Mouse (Mus musculus): Measurements from ENCODE around the gene Nacad.

The Nacad gene

DNA sequence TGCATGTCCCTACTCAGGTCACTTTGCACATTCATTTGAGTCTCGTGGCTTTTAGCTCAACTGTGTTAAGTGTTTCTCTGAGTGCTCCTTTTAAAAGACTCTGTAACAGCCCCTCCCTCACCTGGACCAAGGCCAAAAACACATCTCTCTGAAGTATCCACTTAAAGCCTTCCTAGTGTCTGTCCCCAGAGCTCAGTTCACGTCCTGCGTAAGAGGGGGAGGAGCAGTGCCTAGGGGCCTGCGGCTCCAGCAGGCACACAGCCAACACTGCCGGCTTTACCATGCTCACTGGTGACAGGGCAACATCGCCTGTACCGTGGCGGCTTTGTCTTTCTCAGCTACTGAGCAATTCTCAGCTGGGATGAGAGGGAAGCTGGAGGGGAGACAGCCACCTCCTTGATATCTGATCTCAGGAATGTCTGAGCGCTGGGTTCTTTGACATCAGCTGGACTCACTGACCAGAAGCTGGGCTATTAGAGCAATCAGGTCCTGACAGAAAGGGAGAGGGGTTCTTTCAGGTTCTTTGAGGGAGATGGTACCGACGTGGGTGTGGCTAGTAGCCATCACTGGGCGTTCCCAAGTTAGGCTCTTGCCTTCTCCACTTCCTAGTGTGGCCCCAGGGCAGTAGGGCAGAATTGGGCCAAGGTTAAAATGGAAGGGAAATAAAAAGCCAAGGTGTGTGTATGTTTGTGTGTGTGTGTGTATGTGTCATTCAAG lies 1.8 kb downstream of the Nacad start:
- DNase-seq (ENCODE audit: low spot score) = peak; percentile 49

DNA sequence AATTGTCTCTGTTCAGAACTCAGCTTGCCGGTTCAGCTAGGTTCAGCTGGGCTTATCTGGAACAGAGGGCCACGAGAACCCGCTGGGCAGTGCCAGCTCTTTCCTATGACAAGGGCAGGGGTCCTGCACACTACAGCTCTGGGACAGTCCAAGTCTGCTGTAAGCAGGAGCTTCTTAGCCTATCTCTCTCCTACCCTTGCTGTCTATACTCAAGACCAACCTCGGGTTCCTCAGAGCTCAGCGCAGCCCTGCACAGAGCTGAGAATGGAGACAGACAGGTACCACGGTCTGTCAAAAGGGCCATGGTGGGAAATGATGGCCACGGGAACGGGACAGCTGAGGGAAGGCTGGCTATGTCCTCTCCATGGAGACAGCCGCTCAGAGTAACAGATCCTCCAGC lies 2.6 kb downstream of the Nacad start:
- no peak for DNase-seq (ENCODE audit: low spot score)

DNA sequence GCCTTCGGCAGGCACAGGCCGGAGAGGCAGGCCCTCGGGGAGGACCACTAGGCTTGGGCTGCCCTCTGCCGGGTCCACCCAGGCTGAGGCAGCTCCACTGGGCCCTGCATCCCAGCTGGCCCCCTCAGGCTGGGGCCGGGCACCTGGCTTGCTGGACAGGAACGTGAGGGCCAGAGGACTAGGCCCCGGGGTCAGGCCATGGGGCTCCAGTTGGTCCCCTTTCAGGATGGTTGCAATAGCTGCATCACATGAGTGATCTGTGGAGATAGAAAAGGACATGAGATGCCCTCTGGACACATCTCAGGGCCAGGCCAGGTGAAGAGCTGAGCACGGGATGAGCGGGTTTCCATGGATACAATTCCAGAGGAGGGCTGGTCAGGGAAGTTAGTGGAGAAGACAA lies 3.2 kb downstream of the Nacad start:
- no peak for DNase-seq (ENCODE audit: low spot score)

DNA sequence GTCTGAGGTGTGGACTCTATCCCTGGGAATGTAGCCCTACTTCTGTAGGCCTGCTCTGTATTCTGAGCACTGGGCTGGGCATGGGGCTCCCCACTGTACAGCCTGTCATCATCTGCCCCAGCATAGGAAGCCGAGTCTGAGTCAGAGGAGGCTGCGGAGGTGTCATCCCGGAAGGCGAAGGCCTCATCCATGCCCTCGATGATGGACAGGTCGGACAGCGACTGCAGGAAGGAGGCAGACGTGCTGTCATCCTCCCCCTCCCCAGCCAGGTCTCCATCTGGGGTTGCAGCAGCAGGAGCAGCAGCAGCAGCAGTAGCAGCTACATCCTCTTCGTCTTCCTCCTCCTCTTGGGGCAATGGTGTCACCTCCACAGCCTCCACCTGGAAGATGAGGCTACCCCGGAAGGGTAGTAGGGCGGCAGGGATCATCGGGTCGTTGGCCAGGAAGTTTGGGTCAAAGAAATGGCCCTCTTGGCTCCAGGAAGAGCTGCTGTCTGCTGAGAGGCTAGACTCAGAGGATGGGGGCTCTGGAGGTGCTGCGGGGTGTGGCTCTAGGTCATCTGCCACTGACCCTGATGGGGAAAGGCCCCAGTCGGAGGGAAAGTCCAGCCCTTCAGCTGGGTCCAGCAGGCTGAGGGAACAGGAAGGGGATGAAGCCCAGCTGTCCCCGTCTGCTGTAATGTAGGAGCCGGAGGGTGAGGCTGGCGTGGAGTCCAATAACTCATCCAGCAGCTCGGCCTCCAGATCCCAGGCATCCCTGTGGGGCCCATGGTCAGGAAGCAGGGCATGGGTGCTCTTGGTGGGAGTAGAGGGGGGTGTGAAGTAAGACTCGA lies 4.0 kb downstream of the Nacad start:
- no peak for DNase-seq (ENCODE audit: low spot score)

DNA sequence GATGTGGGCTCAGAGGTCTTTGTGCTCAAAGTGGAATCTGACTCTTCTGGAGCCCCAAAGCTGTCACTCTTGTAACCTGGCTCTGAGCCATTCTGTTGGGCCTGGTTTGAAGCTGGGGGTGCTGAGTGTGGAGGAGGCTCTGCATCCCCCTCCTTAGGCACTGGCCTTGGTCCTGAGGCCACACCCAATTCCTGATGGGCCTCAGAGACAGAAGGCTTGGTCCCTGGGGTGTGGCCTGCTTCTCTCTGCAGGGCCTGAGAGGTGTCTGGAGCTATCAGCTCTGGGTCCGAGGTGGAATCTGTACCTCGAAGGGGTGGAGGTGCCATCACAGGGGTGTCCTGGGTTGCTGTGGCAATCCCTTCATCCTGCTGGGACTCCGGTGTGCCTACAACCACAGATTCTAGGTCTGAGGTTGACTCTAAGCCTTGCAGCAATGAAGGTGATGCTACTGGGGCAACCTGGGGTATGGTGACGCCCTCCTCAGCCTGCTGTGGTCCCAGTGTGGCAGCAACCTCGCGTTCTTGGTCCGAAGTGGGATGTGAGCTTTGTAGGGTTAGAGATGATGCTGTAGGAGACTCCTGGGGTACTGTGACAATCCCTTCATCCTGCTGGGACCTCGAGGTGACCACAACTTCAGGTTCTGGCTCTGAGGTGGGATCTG lies 5.4 kb downstream of the Nacad start:
- no peak for DNase-seq (ENCODE audit: low spot score)

DNA sequence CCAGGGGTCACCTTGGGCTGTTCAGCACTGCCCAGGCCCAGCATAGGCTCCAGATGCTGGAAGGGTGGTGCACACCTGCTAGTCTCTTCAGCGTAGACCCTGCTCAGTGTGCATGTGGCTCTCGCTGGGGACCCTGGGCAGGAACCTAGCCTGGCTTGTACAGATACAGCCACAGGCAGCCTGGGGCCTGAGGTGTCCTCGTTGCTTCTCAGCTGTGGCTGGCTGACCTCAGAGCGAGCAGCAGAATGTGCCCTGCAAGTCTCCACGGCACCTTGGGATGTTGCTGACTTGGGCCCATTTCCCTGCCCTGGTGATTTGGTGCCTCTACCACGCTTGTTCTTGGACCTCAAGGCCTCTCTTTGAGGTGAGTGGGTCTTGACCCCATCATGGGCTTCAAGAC lies 6.0 kb downstream of the Nacad start:
- no peak for DNase-seq (ENCODE audit: low spot score)

DNA sequence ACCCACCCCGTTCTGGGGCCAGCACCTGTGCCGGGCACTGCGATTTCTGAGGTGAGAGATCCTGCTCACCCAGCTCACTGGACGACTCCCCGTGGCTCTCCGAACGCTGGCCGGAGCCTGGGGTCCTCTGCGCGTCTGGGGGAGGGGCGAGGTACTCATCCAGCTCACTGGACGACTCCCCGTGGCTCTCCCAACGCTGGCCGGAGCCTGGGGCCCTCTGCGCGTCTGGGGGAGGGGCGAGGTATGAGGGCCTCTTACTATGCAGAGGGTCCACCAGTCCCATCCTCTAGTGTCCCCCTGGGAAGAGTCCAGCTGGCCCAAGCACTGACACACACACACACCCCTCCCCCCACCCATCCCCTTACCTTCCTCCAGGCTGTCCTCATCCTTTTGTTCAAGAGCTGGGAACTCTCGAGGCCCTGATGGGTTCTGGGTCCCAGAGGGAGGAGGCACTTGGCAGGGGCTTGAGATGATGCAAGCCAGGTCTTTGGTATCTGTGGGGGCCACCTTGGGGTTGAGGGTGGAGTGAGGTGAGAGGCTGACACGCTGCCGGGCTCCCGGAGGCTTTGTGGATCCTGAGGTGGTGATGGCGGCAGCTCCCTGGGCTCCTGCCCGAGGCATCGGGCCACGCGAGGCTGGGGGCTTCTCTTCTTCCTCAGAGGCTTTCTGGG lies 6.7 kb downstream of the Nacad start:
- no peak for DNase-seq (ENCODE audit: low spot score)

DNA sequence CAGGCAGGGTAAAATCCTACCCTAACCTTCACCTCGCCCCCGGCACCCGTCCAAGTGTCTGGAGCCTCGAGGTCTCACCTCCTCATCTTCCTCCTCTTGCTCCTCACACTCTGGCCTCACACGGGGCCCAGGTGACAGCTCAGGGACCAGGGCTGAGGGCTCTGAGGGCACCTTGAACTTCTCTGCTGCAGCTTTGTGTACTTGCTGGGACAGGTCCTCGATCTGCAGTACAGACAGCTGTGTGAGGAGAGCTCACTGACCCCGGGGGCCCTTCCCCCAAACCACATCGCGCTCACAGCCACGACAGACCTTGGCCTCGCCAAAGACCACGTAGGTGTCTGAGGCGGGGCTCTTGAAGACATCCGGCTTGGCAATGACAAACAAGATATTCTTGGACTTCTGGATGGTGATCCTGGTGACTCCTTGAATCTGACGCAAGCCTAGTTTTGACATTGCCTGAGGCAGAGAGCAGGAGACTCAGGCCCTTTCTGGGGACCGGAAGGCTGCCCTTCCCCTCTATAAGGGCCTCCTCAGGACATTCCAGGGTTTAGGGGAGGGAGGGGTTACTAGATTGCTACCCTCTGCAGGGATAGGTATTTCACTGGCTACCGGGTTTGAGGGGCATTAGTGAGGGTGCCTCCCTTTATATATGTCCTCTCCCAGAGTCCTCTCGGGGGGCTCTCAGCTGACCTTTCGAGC lies 7.5 kb downstream of the Nacad start:
- DNase-seq (ENCODE audit: low spot score) = no peak

DNA sequence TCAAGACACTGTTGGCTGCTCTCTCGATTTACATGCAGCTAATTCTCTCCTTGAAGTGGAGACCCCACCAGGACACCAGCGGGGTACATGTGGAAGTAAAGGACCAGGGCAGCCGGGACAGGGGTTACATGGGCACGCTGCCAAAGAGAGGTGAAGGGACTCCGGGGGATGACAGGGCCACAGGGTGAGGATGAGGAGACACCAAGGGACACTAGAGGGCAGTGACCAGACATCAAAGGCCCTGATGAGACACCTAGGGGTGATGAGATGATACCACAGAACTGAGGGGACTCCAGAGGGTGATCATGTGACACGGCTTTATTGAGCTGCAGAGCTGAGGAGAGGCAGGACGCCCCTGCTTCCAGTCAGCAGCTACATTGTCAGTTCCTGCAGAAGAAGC lies 8.3 kb downstream of the Nacad start:
- no peak for DNase-seq (ENCODE audit: low spot score)

DNA sequence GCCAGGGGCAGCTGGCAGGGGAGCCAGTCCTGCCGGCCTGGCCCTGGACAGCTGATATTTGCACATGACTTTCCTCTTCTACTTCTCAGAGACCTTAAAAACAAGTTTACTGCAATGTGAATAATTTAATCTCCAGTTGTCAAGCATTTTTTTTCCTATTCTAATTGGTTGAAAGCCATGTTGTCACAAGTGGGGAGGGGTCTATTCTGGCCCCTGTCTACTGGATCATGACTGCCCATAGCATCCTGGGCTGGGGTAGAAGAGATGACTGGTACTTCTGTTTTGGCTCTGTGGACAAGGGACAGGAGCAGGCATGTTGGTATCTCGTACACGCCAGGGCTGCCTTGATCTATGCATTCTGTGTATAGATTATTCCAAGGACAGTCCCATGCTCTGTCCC lies 9.2 kb downstream of the Nacad start:
- no peak for DNase-seq (ENCODE audit: low spot score)

DNA sequence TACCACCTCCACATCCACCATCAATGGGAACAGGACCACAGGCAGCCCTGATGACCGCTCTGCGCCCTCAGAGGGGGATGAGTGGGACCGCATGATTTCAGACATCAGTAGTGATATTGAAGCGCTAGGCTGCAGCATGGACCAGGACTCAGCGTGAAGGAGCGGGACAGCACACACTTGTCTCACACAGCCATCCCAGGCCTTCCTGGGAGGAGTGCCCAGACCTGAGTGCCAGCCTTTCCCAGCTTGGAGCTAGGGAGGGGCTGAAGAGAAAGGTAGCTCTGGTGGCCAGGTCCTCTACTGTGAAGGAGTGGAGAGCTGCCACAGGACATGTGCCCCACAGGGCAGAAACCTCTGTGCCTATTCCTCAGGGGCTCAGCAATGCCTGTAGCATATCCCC lies 9.6 kb downstream of the Nacad start:
- DNase-seq (ENCODE audit: low spot score) = no peak

DNA sequence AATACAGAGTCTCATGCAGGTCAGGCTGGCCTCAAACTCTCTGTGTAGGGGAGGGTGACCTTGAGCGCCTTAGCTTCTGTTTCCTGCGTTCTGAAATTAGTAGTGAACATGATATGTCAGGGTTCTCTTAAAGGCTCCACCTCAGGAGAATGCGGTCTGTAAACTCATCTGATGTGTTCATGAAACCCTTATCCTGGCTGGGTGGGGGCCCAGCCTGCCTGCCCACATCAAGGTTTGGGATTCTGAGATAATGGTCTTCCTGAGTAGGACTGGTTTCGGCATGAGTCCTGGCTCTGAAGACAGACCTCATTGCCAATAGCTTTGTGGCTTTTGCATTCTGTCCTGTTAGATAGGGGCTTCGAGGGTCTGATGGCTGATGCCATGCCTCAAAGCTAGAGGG lies 10.5 kb downstream of the Nacad start:
- no peak for DNase-seq (ENCODE audit: low spot score)

DNA sequence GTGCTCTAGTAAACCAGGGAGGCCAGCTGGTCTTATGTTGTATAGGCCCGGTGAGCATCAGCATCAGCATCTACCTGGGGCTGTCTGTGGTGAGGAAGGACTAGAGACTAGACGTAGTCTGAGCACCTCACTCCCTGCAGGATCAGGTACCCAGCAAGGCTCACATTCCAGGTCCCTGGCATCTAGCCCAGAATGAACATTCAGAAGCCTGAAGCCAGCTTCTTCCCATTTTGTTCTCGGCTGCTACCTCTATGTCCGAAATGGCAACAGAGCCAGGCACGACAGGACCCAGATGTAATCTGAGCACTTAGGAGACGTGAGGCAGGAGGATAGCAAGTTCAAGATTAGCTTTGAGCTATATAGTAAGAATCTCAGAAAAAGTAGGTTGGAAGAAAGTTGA lies 11.0 kb downstream of the Nacad start:
- DNase-seq (ENCODE audit: low spot score) = no peak

DNA sequence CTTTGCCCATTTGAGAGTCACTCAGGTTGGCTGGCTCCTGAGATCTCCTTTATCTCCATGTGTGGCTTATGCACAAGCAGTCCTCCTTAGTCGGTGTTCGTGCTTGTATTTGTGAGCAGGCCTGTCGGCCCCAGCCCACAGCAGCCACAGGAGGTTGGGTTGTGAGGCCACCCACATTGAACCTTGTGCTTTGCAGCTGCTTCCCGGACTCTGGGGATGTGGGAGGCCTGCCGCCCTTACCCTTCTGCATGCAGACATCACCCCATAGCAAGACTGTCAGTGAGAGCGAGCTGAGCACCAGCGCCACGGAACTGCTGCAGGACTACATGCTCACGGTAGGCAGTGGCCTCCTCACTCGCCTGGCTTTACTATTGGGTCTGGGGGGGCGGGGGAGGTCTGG lies 12.4 kb downstream of the Nacad start:
- DNase-seq (ENCODE audit: low spot score) = no peak

DNA sequence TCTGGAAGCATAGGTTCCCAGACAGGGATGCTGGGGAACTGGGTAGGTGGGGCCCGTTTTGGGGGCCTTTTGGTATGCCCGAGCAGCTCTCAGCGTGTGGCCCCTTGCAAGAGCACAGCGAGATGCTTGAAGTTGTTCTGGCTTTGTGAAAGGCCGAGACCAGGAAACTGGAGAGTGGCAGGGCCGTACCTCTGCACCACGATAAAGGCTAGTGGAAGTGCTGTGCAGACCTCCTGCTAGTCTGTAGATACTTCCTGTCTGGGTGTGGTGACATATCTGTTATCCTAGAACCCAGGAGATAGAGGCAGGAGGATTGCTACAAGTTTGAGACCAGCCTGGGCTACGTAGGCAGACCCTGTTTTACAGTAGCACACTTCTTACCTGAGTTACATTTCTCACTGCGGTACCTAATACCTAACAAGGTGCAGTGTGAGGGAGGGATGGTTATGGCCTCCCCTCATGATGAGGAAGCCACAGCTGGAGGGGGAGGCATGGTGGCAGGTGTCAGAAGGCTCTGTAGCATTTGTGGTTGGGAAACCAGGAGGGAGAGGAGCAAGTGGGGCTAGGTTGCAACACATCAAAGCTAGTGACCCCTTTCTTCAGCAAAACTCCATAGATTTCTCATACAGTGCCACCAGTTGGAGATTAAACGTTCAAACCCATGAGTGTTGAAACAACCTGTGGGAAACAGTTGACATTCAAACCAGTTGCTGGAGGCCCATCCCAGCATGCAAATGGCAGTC lies 14.7 kb downstream of the Nacad start:
- no peak for DNase-seq (ENCODE audit: low spot score)

DNA sequence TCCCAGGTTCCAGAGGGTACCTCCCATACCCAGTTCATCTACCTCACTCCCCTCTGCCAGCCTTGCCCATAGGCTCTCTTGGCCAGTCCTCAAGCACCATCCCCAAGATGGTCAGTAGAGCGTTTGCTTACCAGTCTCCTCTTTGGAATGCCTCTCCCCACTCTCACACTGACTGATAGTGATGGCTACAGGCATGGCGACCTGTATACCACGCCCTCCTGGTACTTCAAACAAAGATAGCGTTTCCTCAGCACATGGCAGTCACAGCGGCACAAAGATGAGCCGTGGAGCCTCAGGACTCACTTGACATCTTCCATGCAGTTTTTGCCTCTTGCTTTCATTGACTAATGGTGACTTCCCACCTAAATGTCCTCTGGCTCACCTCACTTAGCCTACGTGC lies 16.0 kb downstream of the Nacad start:
- no peak for DNase-seq (ENCODE audit: low spot score)

DNA sequence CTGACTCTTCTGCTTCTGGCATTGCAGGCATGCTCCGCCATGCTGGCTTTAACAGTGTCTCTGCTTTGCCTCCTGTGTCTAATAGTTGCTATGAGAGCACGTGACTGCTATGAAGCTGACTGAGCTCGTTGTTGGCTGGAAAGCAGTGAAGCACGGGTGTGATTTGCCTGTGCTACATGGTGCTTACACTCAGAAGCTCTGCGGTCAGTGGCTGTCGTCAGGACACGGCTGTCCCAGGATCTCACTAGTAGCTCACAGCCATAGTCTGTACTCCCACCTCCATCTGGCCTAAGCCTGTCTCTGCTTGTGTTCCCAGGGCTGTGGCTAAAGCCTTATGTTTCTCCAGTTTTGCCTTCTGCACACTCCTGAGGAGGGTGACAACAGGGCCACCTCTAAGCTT lies 17.6 kb downstream of the Nacad start:
- no peak for DNase-seq (ENCODE audit: low spot score)

DNA sequence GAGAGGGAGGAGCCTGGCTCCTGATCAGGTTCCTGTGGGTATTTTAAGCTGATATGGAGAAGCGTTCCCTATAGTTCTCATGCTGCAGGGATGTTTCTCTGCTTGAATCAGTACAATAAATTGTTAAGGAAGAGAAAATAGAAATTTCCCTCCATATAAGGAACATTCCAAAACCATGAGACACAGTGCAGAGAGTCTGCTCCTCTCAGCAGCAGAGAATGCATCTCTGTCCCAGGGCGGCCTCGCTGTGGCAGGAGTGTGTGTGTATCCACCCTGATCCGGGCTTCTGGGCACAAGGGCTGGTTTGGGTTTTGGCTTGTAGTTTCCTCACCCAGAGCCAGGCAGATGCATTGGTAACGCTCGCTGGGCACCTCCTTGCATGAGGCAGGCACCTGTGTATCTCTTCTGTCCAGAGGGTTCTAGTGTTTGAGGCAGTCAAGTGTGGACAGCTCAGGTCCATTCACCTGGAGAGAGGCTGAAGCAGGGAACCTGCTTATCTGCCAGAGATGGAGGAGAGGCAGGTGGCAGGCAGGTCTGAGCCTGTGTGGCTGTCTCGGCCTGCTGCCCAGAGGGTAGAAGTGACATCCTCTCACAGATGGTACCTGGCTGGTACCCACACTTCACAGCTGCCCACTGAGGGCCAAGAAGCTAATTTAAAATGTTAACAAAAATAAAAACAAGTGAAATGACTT lies 18.5 kb downstream of the Nacad start:
- DNase-seq (ENCODE audit: low spot score) = no peak

DNA sequence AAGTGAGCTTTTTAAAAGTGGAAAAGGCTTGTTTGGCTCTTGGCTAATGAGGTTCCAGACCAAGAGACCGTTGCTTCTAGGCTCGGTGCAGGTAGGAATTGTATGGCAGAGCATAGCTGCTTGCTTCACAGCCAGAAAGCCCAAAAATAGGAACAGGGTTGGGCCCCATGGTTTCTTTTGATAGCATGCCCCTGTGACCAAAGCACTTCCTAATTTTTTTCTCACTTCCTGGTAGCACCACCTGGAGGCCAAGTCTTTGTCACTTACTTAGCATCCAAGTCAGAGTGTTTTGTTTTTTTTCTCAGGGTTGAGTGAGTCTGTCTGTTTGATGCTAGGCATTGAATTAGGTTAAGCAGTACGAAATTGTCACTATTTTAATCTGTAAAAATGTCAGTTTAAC lies 19.2 kb downstream of the Nacad start:
- DNase-seq (ENCODE audit: low spot score) = no peak

DNA sequence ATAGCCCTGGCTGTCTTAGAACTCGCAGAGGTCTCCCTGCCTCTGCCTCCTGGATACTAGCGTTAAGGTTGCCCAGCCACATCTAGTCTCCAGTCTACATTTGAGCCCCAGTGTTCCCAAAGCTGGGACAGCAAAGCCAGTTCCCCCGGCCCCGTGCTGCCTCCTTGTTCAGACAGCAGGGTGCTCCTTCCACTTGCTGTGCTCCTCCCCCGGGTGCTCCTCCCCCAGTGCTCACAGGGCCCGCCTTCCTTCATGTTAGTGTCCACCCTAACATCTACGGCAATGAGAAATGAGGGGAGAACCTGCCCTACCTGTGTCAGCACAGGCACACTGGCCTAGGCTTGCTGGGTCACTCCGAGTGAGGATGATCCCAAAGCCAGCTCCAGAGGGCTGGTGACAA lies 20.1 kb downstream of the Nacad start:
- DNase-seq (ENCODE audit: low spot score) = no peak

DNA sequence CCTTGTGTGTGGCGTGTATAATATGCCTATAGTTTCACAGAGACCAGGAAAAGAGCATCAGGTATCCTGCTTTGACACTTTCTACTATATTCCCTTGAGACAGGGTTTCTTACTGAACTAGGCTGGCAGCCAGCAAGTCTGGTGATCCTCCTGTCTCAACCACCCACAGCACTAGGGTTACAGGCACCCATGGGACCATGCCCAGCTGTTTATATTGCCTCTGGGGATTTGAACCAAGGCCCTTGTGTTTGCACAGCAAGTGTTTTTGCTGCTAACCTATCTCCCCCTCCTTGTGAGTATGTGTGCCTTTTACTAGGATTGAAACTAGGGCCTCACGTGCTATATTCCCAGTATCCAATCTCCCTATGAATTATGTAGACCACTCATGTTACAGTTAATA lies 24.3 kb downstream of the Nacad start:
- DNase-seq (ENCODE audit: low spot score) = no peak
